Mouse (Mus musculus): ENCODE data around the gene Zw10. TPM values are rescaled to one million over a fixed set of nuclear protein-coding genes. Genes with fewer than 3 reads are reported as not detected.

Zw10 gene
- total RNA-seq, 1 experiment: 37.1 TPM

DNA sequence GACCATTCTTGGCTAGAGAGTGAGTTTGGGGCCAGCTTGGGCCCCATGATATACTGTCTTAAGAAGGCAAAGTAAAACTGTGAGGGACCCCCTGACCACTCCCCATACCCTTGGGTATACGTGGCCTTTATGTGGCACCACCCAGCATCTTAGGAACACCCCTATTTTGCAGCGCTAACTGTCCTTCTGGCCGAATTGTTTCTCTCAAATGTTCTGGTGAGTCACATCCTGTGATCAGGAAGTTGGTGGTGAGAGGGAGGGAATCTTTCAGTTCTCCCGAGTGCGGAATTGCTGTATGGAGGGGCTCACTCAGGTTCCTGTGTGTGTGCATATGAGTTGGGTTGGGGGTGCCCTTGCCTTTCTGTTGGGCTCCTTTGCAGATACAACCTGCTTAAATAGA, 55.9 kb downstream of the Zw10 start:
- H3K9ac ChIP-seq (ENCODE audit: insufficient read depth, low read depth, low read length, poor library complexity, severe bottlenecking): no peak overlapping the region
- H3K9me3 ChIP-seq (ENCODE audit: control insufficient read depth, insufficient read depth, low read depth, low read length): no peaks in the 10 kb centered on the region
- DNase-seq (ENCODE audit: low read depth, low spot score): no peak
- peaks cover 9 to 24% of the 10 kb centered on the region in 2 experiments for H3K4me1 ChIP-seq (ENCODE audit: control insufficient read depth in 2 of 2, insufficient read depth in 2 of 2, low read length in 2 of 2, poor library complexity in 1 of 2)
- no peaks in the 10 kb centered on the region for H3K36me3 ChIP-seq (ENCODE audit: control insufficient read depth, insufficient read depth, low read length, poor library complexity, severe bottlenecking)
- in situ Hi-C loops (cut with MboI; ENCODE audit: low sequenced_read_pairs in 2 of 2, unreplicated experiment in 2 of 2): no loop called here
- TF ChIP-seq ZC3H11A (IDR thresholded peaks at IDR 0.05; ENCODE audit: borderline replicate concordance, low read depth, low read length) (no peak), ZNF384 (IDR thresholded peaks at IDR 0.05; ENCODE audit: low read depth, low read length) (no peak), MAFK (IDR thresholded peaks at IDR 0.05; ENCODE audit: insufficient read depth, low read depth, low read length) (no peak), HCFC1 (IDR thresholded peaks at IDR 0.05; ENCODE audit: borderline replicate concordance, insufficient read depth, low read length) (no peak), CHD2 (IDR thresholded peaks at IDR 0.05; ENCODE audit: low read depth, low read length) (no peak)
- H3K4me3 ChIP-seq (ENCODE audit: insufficient read depth in 1 of 2, low read depth in 1 of 2, low read length in 2 of 2, poor library complexity in 1 of 2, severe bottlenecking in 1 of 2): no peak overlapping the region
- H3K27ac ChIP-seq (ENCODE audit: insufficient read depth, low read depth, low read length, poor library complexity, severe bottlenecking): peak overlapping the region; percentile 29; the same call in 1 of the 2 replicates

DNA sequence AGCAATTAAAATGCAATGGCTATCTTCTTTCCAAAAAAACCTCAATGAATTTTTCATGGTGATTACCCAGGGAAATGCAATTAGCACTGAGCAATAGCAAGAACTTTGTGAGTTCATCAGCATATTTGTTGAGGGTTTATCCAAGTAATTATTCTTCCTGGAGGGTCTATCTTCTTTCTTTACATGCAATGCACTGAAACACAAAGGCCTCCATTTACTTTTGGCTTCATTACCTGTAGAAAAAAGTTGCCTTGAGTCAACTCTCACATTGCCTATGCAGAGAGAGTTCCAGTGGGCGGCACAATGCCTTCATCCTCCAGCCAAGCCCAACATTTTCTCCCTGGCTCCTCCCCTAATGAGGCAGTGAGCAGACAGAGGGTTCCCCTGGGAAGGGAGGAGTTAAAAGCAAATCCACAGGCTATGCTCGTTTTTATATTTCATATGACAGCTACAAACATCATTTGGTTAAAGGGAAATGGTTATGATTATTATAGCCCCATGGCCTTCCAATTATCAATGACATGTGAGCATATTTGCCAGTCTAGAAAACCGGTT, 62.9 kb downstream of the Zw10 start:
- Histone ChIP-seq H3K4me3 (ENCODE audit: insufficient read depth in 1 of 2, low read depth in 1 of 2, low read length in 2 of 2, poor library complexity in 1 of 2, severe bottlenecking in 1 of 2) (no peak overlapping the region), H3K36me3 (ENCODE audit: control insufficient read depth, insufficient read depth, low read length, poor library complexity, severe bottlenecking) (no peaks in the 10 kb centered on the region), H3K9ac (ENCODE audit: insufficient read depth, low read depth, low read length, poor library complexity, severe bottlenecking) (no peak overlapping the region), H3K9me3 (ENCODE audit: control insufficient read depth, insufficient read depth, low read depth, low read length) (no peaks in the 10 kb centered on the region), H3K4me1 (ENCODE audit: control insufficient read depth in 2 of 2, insufficient read depth in 2 of 2, low read length in 2 of 2, poor library complexity in 1 of 2) (no peaks in the 10 kb centered on the region), H3K27ac (ENCODE audit: insufficient read depth, low read depth, low read length, poor library complexity, severe bottlenecking) (no peak overlapping the region)
- in situ Hi-C loops (cut with MboI; ENCODE audit: low sequenced_read_pairs in 2 of 2, unreplicated experiment in 2 of 2): no loop called here
- DNase-seq (ENCODE audit: low read depth, low spot score): no peak
- TF ChIP-seq ZC3H11A (IDR thresholded peaks at IDR 0.05; ENCODE audit: borderline replicate concordance, low read depth, low read length) (no peak), HCFC1 (IDR thresholded peaks at IDR 0.05; ENCODE audit: borderline replicate concordance, insufficient read depth, low read length) (no peak), MAFK (IDR thresholded peaks at IDR 0.05; ENCODE audit: insufficient read depth, low read depth, low read length) (no peak), ZNF384 (IDR thresholded peaks at IDR 0.05; ENCODE audit: low read depth, low read length) (no peak), CHD2 (IDR thresholded peaks at IDR 0.05; ENCODE audit: low read depth, low read length) (no peak)

GRCm38 (mm10) chr9:49119759-49120158, 64.3 kb downstream of the Zw10 start:
- H3K36me3 ChIP-seq (ENCODE audit: control insufficient read depth, insufficient read depth, low read length, poor library complexity, severe bottlenecking): no peaks in the 10 kb centered on the region
- in situ Hi-C loops (cut with MboI; ENCODE audit: low sequenced_read_pairs in 2 of 2, unreplicated experiment in 2 of 2): no loop called here
- TF ChIP-seq MAFK (IDR thresholded peaks at IDR 0.05; ENCODE audit: insufficient read depth, low read depth, low read length): no peak
- TF ChIP-seq ZC3H11A (IDR thresholded peaks at IDR 0.05; ENCODE audit: borderline replicate concordance, low read depth, low read length): no peak
- no peak for TF ChIP-seq CHD2 (IDR thresholded peaks at IDR 0.05; ENCODE audit: low read depth, low read length)
- TF ChIP-seq ZNF384 (IDR thresholded peaks at IDR 0.05; ENCODE audit: low read depth, low read length): no peak
- TF ChIP-seq HCFC1 (IDR thresholded peaks at IDR 0.05; ENCODE audit: borderline replicate concordance, insufficient read depth, low read length): no peak
- no peaks in the 10 kb centered on the region for H3K4me1 ChIP-seq (ENCODE audit: control insufficient read depth in 2 of 2, insufficient read depth in 2 of 2, low read length in 2 of 2, poor library complexity in 1 of 2)
- no peak overlapping the region for H3K9ac ChIP-seq (ENCODE audit: insufficient read depth, low read depth, low read length, poor library complexity, severe bottlenecking)
- DNase-seq (ENCODE audit: low read depth, low spot score): no peak
- H3K27ac ChIP-seq (ENCODE audit: insufficient read depth, low read depth, low read length, poor library complexity, severe bottlenecking): no peak overlapping the region
- no peaks in the 10 kb centered on the region for H3K9me3 ChIP-seq (ENCODE audit: control insufficient read depth, insufficient read depth, low read depth, low read length)
- no peak overlapping the region for H3K4me3 ChIP-seq (ENCODE audit: insufficient read depth in 1 of 2, low read depth in 1 of 2, low read length in 2 of 2, poor library complexity in 1 of 2, severe bottlenecking in 1 of 2)

GRCm38 (mm10) chr9:49125706-49126105, 70.3 kb downstream of the Zw10 start:
- Histone ChIP-seq H3K9ac (ENCODE audit: insufficient read depth, low read depth, low read length, poor library complexity, severe bottlenecking) (no peak overlapping the region), H3K36me3 (ENCODE audit: control insufficient read depth, insufficient read depth, low read length, poor library complexity, severe bottlenecking) (no peaks in the 10 kb centered on the region), H3K9me3 (ENCODE audit: control insufficient read depth, insufficient read depth, low read depth, low read length) (no peaks in the 10 kb centered on the region), H3K4me3 (ENCODE audit: insufficient read depth in 1 of 2, low read depth in 1 of 2, low read length in 2 of 2, poor library complexity in 1 of 2, severe bottlenecking in 1 of 2) (no peak overlapping the region), H3K4me1 (ENCODE audit: control insufficient read depth in 2 of 2, insufficient read depth in 2 of 2, low read length in 2 of 2, poor library complexity in 1 of 2) (no peaks in the 10 kb centered on the region), H3K27ac (ENCODE audit: insufficient read depth, low read depth, low read length, poor library complexity, severe bottlenecking) (no peak overlapping the region; the same call in 1 of the 2 replicates)
- in situ Hi-C loops (cut with MboI; ENCODE audit: low sequenced_read_pairs in 2 of 2, unreplicated experiment in 2 of 2): no loop called here
- no peak for TF ChIP-seq MAFK (IDR thresholded peaks at IDR 0.05; ENCODE audit: insufficient read depth, low read depth, low read length)
- TF ChIP-seq CHD2 (IDR thresholded peaks at IDR 0.05; ENCODE audit: low read depth, low read length): no peak
- no peak for DNase-seq (ENCODE audit: low read depth, low spot score)

Other genes starting within 250 kb of the Zw10 start
- 0.26 and 0.36 TPM in 2 replicates for gene Zbtb16, start 219.4 kb upstream of the Zw10 start, total RNA-seq (2012; rRNA removed)
- gene Htr3a, start 144.5 kb upstream of the Zw10 start, total RNA-seq (2012; rRNA removed): 1.1 and 1.4 TPM in 2 replicates
- gene Htr3b, start 90.6 kb upstream of the Zw10 start, total RNA-seq (2012; rRNA removed): not detected in 2 replicates
- gene Usp28, start 70.2 kb upstream of the Zw10 start, total RNA-seq (2012; rRNA removed): 70.1 and 121 TPM in 2 replicates
- gene Tmprss5, start 25.6 kb downstream of the Zw10 start, total RNA-seq (2012; rRNA removed): 1.1 and 2.1 TPM in 2 replicates
- not detected in 2 replicates for gene Gm4894, start 194.9 kb downstream of the Zw10 start, total RNA-seq (2012; rRNA removed)

Measured in ES-E14 (cell line).